Mouse (Mus musculus) heart, adult 9 months (tissue): ENCODE results near the gene Aatk.

Experiments
- DNase-seq, 2 experiments: peaks; one replicate each; pipeline ENCODE4 v3.0.0; 2022; ENCODE audit warnings: low spot score in 2 of 2

Aatk gene

GRCm38 (mm10) chr11:120046553-120047191 is at the start of gene Aatk:
Aatk (minus strand) TSS chr11:120047167.
- no peak for DNase-seq

- DNase-seq, result no peak
Observed at GRCm38 (mm10) chr11:120092817-120093591, 46.0 kb upstream of the Aatk start.

- DNase-seq, result no peak
Observed at GRCm38 (mm10) chr11:120090661-120091060, 43.7 kb upstream of the Aatk start.

GRCm38 (mm10) chr11:120086702-120087152 is 39.8 kb upstream of the Aatk start, which contains the start of gene Cep131:
Cep131 (minus strand) TSS chr11:120086827.
- peak; percentile 98 to 99 for DNase-seq

- DNase-seq, result peak in 1 of 2 experiments; percentile 49
Observed at GRCm38 (mm10) chr11:120085891-120086627, 39.1 kb upstream of the Aatk start.

GRCm38 (mm10) chr11:120080282-120080681 is 33.3 kb upstream of the Aatk start:
- DNase-seq, result no peak

GRCm38 (mm10) chr11:120076191-120076590 is 29.2 kb upstream of the Aatk start:
- DNase-seq, result no peak

- DNase-seq, result no peak
Observed at GRCm38 (mm10) chr11:120072986-120073647, 26.1 kb upstream of the Aatk start.

- no peak for DNase-seq
Observed at GRCm38 (mm10) chr11:120071731-120072320, 24.9 kb upstream of the Aatk start.

- DNase-seq, result no peak
Observed at GRCm38 (mm10) chr11:120071065-120071464, 24.1 kb upstream of the Aatk start.

- no peak for DNase-seq
Observed at GRCm38 (mm10) chr11:120070286-120070930, 23.4 kb upstream of the Aatk start.

- DNase-seq, result no peak
Observed at GRCm38 (mm10) chr11:120069261-120069660, 22.3 kb upstream of the Aatk start.

- no peak for DNase-seq
Observed at GRCm38 (mm10) chr11:120067834-120068233, 20.9 kb upstream of the Aatk start.

GRCm38 (mm10) chr11:120065291-120065690 is 18.3 kb upstream of the Aatk start:
- DNase-seq, result peak; percentile 20 to 22

GRCm38 (mm10) chr11:120064668-120065040 is 17.7 kb upstream of the Aatk start:
- DNase-seq, result no peak

GRCm38 (mm10) chr11:120064006-120064667 is 17.2 kb upstream of the Aatk start:
- no peak for DNase-seq

GRCm38 (mm10) chr11:120063326-120063725 is 16.4 kb upstream of the Aatk start:
- no peak for DNase-seq

GRCm38 (mm10) chr11:120060634-120061033 is 13.7 kb upstream of the Aatk start:
- DNase-seq, result no peak

GRCm38 (mm10) chr11:120055953-120056732 is 9.2 kb upstream of the Aatk start:
- DNase-seq, result no peak

- DNase-seq, result no peak
Observed at GRCm38 (mm10) chr11:120053846-120054245, 6.9 kb upstream of the Aatk start.
